12 mouse cellular contexts compared by ENCODE assay signal in the genomic region with DNA sequence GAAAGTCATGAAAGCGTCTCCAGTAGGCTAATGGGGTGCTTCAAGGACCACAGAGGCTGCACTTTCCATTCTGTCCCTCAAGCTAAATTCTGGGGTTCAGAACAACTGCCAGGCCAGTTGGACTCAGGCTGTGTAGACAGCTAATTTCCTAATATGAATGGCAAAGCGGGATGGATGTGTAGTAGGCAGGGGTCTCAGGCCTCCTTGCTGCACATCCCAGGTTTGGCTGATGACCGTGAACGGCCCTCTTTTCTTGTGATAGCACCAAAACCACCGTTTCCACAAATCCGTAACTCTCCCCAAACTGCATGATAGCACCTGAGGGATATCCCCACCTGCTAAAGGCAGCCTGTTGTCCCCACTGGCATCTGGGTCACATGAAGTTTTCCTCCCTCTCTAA. TPM values are rescaled to one million over a fixed set of nuclear protein-coding genes. Genes with fewer than 3 reads are reported as not detected.
DNase-seq lines count a peak whose midpoint lies in the region; ATAC-seq and TF ChIP-seq lines count a peak whose summit lies in the region.
"Had no signal": no experiment of that assay in that cellular context is flagged by ENCODE, and none has a peak within 500 bp of the region (broad histone marks: within the 10 kb centered on the region; RNA-seq: fewer than 3 reads in every experiment).

No protein-coding gene starts in this region.

- peaks cover 19% of the 10 kb centered on the region for H3K79me2 ChIP-seq in myocyte (ENCODE audit: control insufficient read depth, insufficient read depth)

- WGBS in cerebellum, adult 2 months = 76% methylated on average over 6 of the region's 6 CpGs
- WGBS in liver, embryonic 14.5 days (ENCODE audit: insufficient replicate concordance) = 72% methylated on average over 6 of the region's 6 CpGs

- peaks cover 9% of the 10 kb centered on the region; the same call in 1 of the 2 replicates for H3K4me1 ChIP-seq in cerebellum, adult 2 months (ENCODE audit: control insufficient read depth, insufficient read depth, low read length)
- peaks cover 12 to 22% of the 10 kb centered on the region in 2 experiments for H3K4me1 ChIP-seq in liver, embryonic 14.5 days (replicated peaks; ENCODE audit: control insufficient read depth in 2 of 2, insufficient read depth in 2 of 2, low read length in 1 of 2)

- H3K4me2 ChIP-seq in liver, embryonic 14.5 days (ENCODE audit: low read depth) = peak overlapping the region; percentile 77
- no peak overlapping the region for H3K4me2 ChIP-seq in myocyte (ENCODE audit: low read depth)

- peak overlapping the region; percentile 92 for H3K4me3 ChIP-seq in cerebellum, adult 2 months (replicated peaks; ENCODE audit: insufficient read depth, low read depth, low read length)
- peak overlapping the region; percentile 71; the same call in 1 of the 2 replicates for H3K4me3 ChIP-seq in left cerebral cortex, adult 2 months
- peak overlapping the region; percentile 4 to 63; a peak in 3 of 4 replicates for H3K4me3 ChIP-seq in liver, embryonic 14.5 days (ENCODE audit: insufficient read depth in 1 of 2, low read depth in 2 of 2, low read length in 2 of 2)
- H3K4me3 ChIP-seq in myocyte = no peak overlapping the region
- H3K4me3 ChIP-seq: lung, embryonic 15.5 days had no signal

- H3K27ac ChIP-seq in cerebellum, adult 2 months (ENCODE audit: insufficient read depth, low read length) = no peak overlapping the region
- no peak overlapping the region; the same call in 1 of the 2 replicates for H3K27ac ChIP-seq in left cerebral cortex, adult 2 months
- H3K27ac ChIP-seq in liver, embryonic 14.5 days = peak overlapping the region; percentile 68
- H3K27ac ChIP-seq: lung, embryonic 15.5 days had no signal

- H3ac ChIP-seq in myocyte (ENCODE audit: control insufficient read depth, insufficient read length) = no peak overlapping the region

- TF ChIP-seq EP300 in liver, embryonic 14.5 days (IDR thresholded peaks at IDR 0.05; ENCODE audit: low read depth) = no peak

- no peak for DNase-seq in cerebellum, adult 2 months
- DNase-seq in cerebellum, postnatal 14 days = no peak
- DNase-seq in left cerebral cortex, adult 2 months (ENCODE audit: extremely low spot score in 1 of 2, low spot score in 2 of 2) = no peak
- DNase-seq in left cerebral cortex, postnatal 36 days (ENCODE audit: low spot score in 2 of 2) = no peak
- DNase-seq in liver, embryonic 14.5 days (ENCODE audit: low read depth in 3 of 3, low spot score in 3 of 3) = no peak
- DNase-seq in left cerebral cortex, postnatal 25 days (ENCODE audit: low spot score in 2 of 2) = no peak
- no peak for DNase-seq in ovary, postnatal 14 days (ENCODE audit: low spot score)
- DNase-seq: gastrocnemius, postnatal 25 days; heart, postnatal 4 days; kidney, postnatal 14 days had no signal

- no peak for TF ChIP-seq CTCF in cerebellum, adult 2 months (IDR thresholded peaks at IDR 0.05; ENCODE audit: borderline replicate concordance, insufficient read depth, low read depth, low read length)
- no peak for TF ChIP-seq CTCF in left cerebral cortex, adult 2 months (IDR thresholded peaks at IDR 0.05)
- no peak for TF ChIP-seq CTCF in liver, embryonic 14.5 days (IDR thresholded peaks at IDR 0.05; ENCODE audit: low read depth)

- TF ChIP-seq POLR2A in cerebellum, adult 2 months (IDR thresholded peaks at IDR 0.05; ENCODE audit: borderline replicate concordance, insufficient read depth, low read length) = no peak
- TF ChIP-seq POLR2A in myocyte (IDR thresholded peaks at IDR 0.05; ENCODE audit: insufficient read length, low read depth) = peak; percentile 25

- no peak for ATAC-seq in liver, embryonic 14.5 days (ENCODE audit: insufficient read depth)

- peaks cover 14% of the 10 kb centered on the region for H3K36me3 ChIP-seq in liver, embryonic 14.5 days (replicated peaks; ENCODE audit: control insufficient read depth, insufficient read depth, low read depth)
- H3K36me3 ChIP-seq in myocyte (ENCODE audit: control insufficient read depth, insufficient read depth) = peaks cover 9% of the 10 kb centered on the region

- no peaks in the 10 kb centered on the region for H3K27me3 ChIP-seq in cerebellum, adult 2 months (ENCODE audit: control insufficient read depth, insufficient read depth, low read length)
- peaks cover 22% of the 10 kb centered on the region for H3K27me3 ChIP-seq in liver, embryonic 14.5 days (ENCODE audit: control insufficient read depth, insufficient read depth, low read length)
- H3K27me3 ChIP-seq in myocyte (ENCODE audit: control insufficient read depth, insufficient read depth, insufficient read length) = no peaks in the 10 kb centered on the region

- H3K9me3 ChIP-seq in liver, embryonic 14.5 days (ENCODE audit: control insufficient read depth, low read length) = peaks cover 3% of the 10 kb centered on the region; the same call in 1 of the 2 replicates

- peak overlapping the region; percentile 73 for H3K9ac ChIP-seq in liver, embryonic 14.5 days (replicated peaks)
- H3K9ac ChIP-seq: lung, embryonic 15.5 days had no signal

- intact Hi-C loops in left cerebral cortex, adult 2 months (cut with DNase I) = no loop called here
- intact Hi-C loops in left cerebral cortex, postnatal 36 days (cut with DNase I) = no loop called here
- intact Hi-C loops in left cerebral cortex, postnatal 25 days (cut with DNase I) = no loop called here

TF ChIP-seq in myocyte, 11 proteins besides CTCF, POLR2A, EP300 and RAD21:
- peak; percentile 54 for TF ChIP-seq POLR2AphosphoS2 (IDR thresholded peaks at IDR 0.05; ENCODE audit: insufficient read length, low read depth)
- TF ChIP-seq MYOD1 (IDR thresholded peaks at IDR 0.05; ENCODE audit: control insufficient read depth in 1 of 3, insufficient read length in 2 of 3, low read depth in 2 of 3) = no peak

RNA-seq across cellular contexts. Expression of a gene that starts 4.1 kb away (rescaled TPM):
- polyA plus RNA-seq in cerebellum, adult 2 months (2012; rRNA removed) = 41.3 and 43.2 TPM in 2 replicates
- 10 to 100 TPM; 55.5 to 59.1 TPM for total RNA-seq in left cerebral cortex, adult 2 months (2021)
- total RNA-seq in left cerebral cortex, postnatal 36 days (2021) = 10 to 100 TPM; 60.9 to 64.1 TPM
- 11.0 and 11.5 TPM in 2 replicates for polyA plus RNA-seq in liver, embryonic 14.5 days (2012; rRNA removed)
- polyA plus RNA-seq in liver, embryonic 14.5 days (2014; fragmentation: Nextera tagmentation; extraction: Ambion mirVana) = 13.5 and 16.7 TPM in 2 replicates
- polyA plus RNA-seq in myocyte (2012; fragmentation: generic; extraction: Trizol) = 24.4 TPM
- 10 to 100 TPM; 62.2 to 64.8 TPM for total RNA-seq in left cerebral cortex, postnatal 25 days (2021)

RNA-seq across cellular contexts. Expression of a gene that starts 4.1 kb away (rescaled TPM):
- 3.5 and 4.8 TPM in 2 replicates for polyA plus RNA-seq in cerebellum, adult 2 months (2012; rRNA removed)
- total RNA-seq in left cerebral cortex, adult 2 months (2021) = 1 to 10 TPM; 4.8 to 4.9 TPM
- total RNA-seq in left cerebral cortex, postnatal 36 days (2021) = 1 to 10 TPM; 4.8 to 5.7 TPM
- polyA plus RNA-seq in liver, embryonic 14.5 days (2012; rRNA removed) = 0.05 and 0.06 TPM in 2 replicates
- 0.06 and 0.14 TPM in 2 replicates for polyA plus RNA-seq in liver, embryonic 14.5 days (2014; fragmentation: Nextera tagmentation; extraction: Ambion mirVana)
- polyA plus RNA-seq in myocyte (2012; fragmentation: generic; extraction: Trizol) = 0.64 TPM
- total RNA-seq in left cerebral cortex, postnatal 25 days (2021) = 1 to 10 TPM; 5.4 TPM

RNA-seq across cellular contexts. Expression of a gene that starts 9.8 kb away (rescaled TPM):
- 154 and 186 TPM in 2 replicates for polyA plus RNA-seq in cerebellum, adult 2 months (2012; rRNA removed)
- 10 to 100 TPM; 88.5 to 98.9 TPM for total RNA-seq in left cerebral cortex, adult 2 months (2021)
- total RNA-seq in left cerebral cortex, postnatal 36 days (2021) = 100 to 1,000 TPM; 103 to 124 TPM
- 15.7 and 16.0 TPM in 2 replicates for polyA plus RNA-seq in liver, embryonic 14.5 days (2012; rRNA removed)
- 4.2 and 6.0 TPM in 2 replicates for polyA plus RNA-seq in liver, embryonic 14.5 days (2014; fragmentation: Nextera tagmentation; extraction: Ambion mirVana)
- 0.88 TPM for polyA plus RNA-seq in myocyte (2012; fragmentation: generic; extraction: Trizol)
- 100 to 1,000 TPM in 1 of 2 experiments, 10 to 100 TPM in 1; 90.4 to 111 TPM for total RNA-seq in left cerebral cortex, postnatal 25 days (2021)

RNA-seq across cellular contexts. Expression of a gene that starts 19.4 kb away (rescaled TPM):
- 25.3 and 27.5 TPM in 2 replicates for polyA plus RNA-seq in cerebellum, adult 2 months (2012; rRNA removed)
- total RNA-seq in left cerebral cortex, adult 2 months (2021) = 10 to 100 TPM; 25.6 to 26.1 TPM
- 10 to 100 TPM; 21.0 to 24.9 TPM for total RNA-seq in left cerebral cortex, postnatal 36 days (2021)
- 8.1 and 8.3 TPM in 2 replicates for polyA plus RNA-seq in liver, embryonic 14.5 days (2012; rRNA removed)
- polyA plus RNA-seq in liver, embryonic 14.5 days (2014; fragmentation: Nextera tagmentation; extraction: Ambion mirVana) = 6.4 and 6.9 TPM in 2 replicates
- polyA plus RNA-seq in myocyte (2012; fragmentation: generic; extraction: Trizol) = 19.3 TPM
- total RNA-seq in left cerebral cortex, postnatal 25 days (2021) = 10 to 100 TPM; 21.5 to 23.7 TPM

RNA-seq across cellular contexts. Expression of a gene that starts 19.8 kb away (rescaled TPM):
- polyA plus RNA-seq in cerebellum, adult 2 months (2012; rRNA removed) = 578 and 589 TPM in 2 replicates
- total RNA-seq in left cerebral cortex, adult 2 months (2021) = 100 to 1,000 TPM; 445 to 469 TPM
- total RNA-seq in left cerebral cortex, postnatal 36 days (2021) = 100 to 1,000 TPM; 450 to 542 TPM
- 80.8 and 83.3 TPM in 2 replicates for polyA plus RNA-seq in liver, embryonic 14.5 days (2012; rRNA removed)
- polyA plus RNA-seq in liver, embryonic 14.5 days (2014; fragmentation: Nextera tagmentation; extraction: Ambion mirVana) = 104 and 120 TPM in 2 replicates
- 197 TPM for polyA plus RNA-seq in myocyte (2012; fragmentation: generic; extraction: Trizol)
- 100 to 1,000 TPM; 480 to 498 TPM for total RNA-seq in left cerebral cortex, postnatal 25 days (2021)
